Mouse (Mus musculus) megakaryocyte-erythroid progenitor cell, adult 5-6 weeks (primary cell): ENCODE results near the gene Dgat2. TPM values are rescaled to one million over a fixed set of nuclear protein-coding genes. Genes with fewer than 3 reads are reported as not detected.

Experiments used
- ATAC-seq: replicated peaks from 2 replicates; pipeline ENCODE4 v1.8.0; 2016; ENCODE audit warnings: mild to moderate bottlenecking, inconsistent platforms; ENCODE audit not compliant: severe bottlenecking, poor library complexity, low FRiP score, low TSS enrichment
- total RNA-seq, 2 experiments: library from RNA; stranded (forward) in 1 of 2; stranded (reverse) in 1 of 2; fragments of 200-1000, 215-1000 nt in 1 of 2; fragments of >200 nt in 1 of 2; fragmentation: Nextera tagmentation in 1 of 2; gene quantifications; 2 replicates each; pipeline ENCODE4 v1.2.3; 2014 to 2017

Gene Dgat2
- total RNA-seq (2014; fragmentation: Nextera tagmentation) = not detected in 2 replicates
- total RNA-seq (2017) = 0.57 TPM in 1 of 2 replicates, not detected in the other

DNA sequence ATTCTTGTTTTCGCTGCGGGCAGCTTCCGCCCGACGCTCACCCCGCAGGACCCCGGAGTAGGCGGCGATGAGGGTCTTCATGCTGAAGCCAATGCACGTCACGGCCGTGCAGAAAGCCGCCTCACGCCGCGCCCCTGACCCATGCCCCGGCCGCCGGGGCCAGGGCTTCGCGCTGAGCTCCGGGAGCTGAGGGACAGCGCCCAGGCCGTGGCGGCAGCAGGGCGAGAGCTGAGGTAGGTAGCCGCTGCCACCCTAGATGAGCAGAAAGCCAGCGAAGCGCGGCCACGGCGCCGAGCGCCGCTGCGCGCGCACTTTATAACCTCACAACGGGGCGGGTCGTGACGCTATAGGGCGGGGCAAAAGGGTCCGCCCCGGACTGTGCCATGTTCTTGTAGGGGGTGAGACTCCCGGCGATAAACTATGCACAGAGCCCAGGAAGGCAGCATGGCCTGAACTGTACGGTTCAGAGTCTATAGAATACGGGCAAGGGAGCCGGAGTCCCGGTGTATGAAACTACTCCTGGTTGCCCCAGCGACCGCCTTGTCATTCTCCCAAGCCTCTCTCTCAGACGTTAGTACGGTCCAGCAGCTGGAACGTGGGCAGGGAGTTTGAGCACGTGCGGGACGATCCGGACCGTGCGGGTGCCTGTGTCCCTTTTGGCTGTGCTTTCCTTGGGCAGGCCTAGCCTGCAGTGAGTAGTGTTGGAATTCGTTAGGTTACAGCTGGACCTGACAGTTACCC is at the start of gene Dgat2:
Dgat2 (minus strand) TSS at position 288 of the 741 bp plus-strand sequence.
- ATAC-seq = peak; percentile 89

DNA sequence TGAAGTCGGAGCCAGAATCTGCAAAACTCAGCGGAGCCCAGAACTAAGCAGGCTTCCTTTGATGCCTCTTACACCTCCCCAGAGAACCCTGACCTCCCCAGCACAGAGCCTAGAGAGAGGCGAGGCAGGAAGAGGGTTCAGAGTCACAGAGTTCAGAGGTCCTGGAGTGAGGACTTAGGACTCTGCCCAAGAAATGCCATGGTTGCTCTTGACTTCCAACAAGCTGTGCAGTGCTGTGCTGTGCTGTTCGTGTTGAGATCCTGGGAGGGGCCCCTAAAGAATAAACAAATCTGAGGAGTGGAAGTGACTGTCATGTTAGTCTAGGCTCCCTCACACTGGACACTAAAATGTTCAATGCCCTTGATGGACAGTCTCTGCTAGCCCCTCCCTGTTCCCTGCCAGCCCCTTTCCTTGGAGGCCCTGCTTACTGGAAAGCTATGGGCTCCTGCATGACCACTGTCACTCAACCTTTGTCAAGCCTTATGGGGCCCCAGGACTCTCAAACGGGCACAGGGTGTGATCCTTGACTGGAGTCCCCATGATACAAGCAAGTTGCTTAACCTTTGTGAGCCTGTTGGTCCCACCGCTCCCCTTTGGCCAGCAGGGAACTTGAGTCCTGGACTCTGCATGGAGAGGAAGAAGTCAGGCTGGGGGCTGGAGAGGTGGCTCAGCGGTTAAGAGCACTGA is 47.7 kb upstream of the Dgat2 start:
- no peak for ATAC-seq

DNA sequence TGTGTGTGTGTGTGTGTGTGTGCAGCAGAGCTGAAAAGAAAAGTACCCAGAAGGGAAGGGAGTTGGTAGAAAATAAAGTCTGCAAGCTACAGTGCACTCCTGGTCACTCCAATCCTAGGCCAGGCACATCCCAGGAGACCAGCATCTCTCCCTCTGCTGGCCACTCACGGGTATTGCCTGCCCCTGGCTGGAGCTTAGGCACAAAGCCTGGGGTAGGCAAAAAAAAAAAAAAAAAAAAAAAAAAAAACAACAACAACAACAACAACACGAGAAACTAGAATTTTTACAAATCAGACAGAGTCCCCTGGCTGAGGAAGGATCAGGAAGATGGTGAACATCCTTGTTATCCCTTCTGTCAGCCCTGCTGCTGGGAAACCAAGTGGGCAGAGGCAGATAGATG is 46.9 kb upstream of the Dgat2 start:
- ATAC-seq = peak; percentile 78; the same call in 1 of the 2 replicates

- ATAC-seq = no peak
Measured at GRCm38 (mm10) chr7:99228825-99229224, 46.3 kb upstream of the Dgat2 start.

DNA sequence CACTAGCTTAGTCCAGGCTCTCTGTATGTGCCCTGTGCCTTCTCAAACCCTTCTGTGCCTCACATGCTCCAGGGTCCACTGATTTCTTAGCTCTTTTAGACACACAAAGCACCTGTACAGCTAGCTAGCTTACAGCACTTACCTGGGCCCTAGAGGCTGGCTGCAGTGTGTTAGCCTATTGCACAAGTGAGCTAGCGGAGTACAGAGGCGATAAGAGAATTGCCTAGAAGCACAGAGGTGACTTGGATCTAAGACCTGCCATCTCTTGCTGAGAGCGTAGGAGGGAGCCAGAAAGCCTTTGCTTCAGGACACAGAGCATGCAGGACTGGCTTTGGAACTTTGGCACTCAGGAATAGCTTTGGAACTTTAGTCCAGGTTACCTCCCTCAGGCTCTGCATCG is 44.7 kb upstream of the Dgat2 start:
- no peak for ATAC-seq

DNA sequence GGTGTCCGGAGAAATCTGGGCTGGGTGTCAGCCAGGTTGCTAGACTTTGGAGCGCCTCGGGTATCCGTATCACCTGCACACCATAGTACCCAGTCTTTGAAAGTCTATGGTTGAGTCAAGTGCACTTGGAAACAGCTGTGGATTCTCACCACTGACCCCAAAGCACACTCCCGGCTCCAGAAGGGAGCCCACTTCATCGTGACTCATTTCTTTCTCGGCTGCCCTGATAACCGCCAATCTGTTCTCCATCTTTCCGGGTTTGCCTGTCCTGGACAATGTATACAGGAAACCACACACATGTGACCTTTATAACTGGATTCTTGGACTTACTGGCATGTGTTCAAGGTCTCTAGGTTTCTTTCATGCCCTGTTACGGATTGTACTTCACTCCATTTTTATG is 44.1 kb upstream of the Dgat2 start:
- ATAC-seq = no peak

DNA sequence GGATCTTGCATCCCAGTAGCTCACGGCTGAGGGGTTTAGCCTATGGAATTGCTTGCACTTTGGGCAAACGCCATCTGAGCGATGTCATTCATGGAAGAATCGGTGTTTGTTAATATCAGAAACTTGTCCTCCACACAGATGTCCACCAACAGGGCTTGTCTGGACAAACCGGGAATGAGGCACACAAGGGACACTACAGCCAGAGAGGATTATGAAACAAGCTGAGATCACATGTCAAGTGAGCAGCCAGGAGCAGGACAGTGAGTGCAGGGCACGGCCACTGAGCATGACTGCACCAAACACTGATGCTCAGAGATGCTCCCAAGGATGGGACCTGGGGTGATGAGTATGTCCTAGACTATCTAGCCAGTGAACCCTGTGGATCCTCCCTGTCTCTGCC is 42.9 kb upstream of the Dgat2 start:
- no peak for ATAC-seq

DNA sequence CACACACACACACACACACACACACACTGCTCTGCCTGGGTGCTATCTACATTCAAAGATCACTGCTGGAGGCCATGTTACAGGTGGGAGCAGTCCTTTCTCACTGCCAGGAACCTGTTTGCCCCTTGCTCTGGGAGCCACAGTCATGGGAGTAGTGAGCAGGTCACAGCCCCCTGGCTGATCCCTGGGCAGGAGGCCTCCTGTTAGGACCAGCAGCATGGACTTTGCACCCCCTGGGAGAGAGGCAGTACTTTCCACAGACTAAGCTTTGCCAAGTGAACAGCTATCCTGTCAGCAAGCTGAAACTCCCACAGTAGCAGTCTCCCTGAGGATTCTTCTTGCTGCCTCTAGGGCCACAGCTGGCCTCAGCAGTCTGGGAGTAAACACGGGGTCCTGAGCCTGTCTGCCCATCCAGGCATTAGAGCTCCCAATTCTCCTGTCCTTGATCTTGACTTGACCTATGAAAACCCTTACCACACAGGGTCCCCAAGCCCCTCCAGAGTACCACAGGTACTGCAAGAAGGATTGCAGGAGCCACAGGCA is 42.2 kb upstream of the Dgat2 start:
- ATAC-seq = no peak

DNA sequence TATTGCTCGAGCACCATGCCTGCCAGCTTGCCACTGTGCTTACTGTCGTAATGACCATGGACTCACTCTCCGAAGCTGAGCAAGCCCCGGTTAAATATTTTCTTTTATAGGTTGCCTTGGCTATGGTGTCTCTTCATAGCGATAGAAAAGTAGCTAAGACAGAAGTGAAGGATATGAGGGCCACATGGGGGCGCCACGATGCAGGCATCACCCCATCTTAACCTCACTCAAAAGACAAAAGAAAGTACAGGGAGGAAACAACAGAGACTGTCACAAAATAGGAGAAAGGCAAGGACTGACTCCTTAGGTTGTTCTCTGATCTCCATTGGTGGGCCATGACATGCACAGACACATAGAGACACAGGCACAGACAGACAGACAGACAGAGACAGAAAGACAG is 41.7 kb upstream of the Dgat2 start:
- no peak for ATAC-seq

- no peak for ATAC-seq
Measured at GRCm38 (mm10) chr7:99217338-99218074, 35.0 kb upstream of the Dgat2 start.

- no peak for ATAC-seq
Measured at GRCm38 (mm10) chr7:99215347-99215855, 32.9 kb upstream of the Dgat2 start.

DNA sequence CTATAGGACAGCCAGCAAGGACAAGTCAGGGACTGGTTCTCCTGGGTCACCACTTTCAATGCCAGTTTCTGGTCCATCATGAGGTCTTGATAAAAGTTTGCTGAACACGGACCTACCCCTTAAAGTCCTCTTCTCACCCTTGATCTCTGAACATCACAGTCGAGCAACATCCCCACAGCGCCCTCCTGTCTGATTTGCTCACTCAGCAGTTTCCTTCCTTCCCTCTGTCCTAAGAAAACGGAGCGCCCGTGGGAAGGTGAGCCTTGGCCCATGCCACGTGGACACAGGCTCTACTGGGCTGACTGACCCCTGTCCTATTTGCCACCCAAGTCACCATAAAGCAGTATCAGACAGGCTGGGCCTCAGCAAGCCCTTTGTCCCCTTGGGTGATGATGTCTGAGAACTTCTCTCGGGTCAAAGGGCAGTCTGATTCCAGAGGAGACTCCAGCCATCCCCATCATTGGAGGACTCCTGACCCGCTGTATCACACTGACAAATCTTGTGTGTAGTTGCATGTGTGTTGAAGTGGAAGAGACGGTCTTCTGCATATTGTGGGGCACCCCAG is 32.2 kb upstream of the Dgat2 start:
- ATAC-seq = no peak

DNA sequence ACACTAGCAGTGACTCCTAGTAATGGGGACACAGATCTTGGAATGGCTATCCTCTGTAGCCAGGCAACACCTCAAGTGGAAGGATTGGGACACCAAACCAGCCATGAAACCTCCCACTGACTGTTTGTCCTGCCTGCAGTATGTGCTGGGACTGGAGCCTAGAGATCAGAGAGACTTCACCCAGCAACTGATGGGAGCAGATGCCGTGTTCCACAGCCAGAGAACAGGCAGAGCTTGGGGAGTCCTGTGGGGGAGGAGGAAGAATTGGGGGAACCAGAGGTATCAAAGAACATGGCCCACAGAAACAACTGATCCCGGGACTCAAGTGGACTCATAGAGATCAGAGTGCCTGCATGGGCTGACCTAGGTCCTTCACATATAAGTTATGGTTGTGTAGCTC is 31.2 kb upstream of the Dgat2 start:
- no peak for ATAC-seq

GRCm38 (mm10) chr7:99213056-99213455 is 30.5 kb upstream of the Dgat2 start:
- ATAC-seq = no peak

- ATAC-seq = no peak
Measured at GRCm38 (mm10) chr7:99208704-99209103, 26.2 kb upstream of the Dgat2 start.

GRCm38 (mm10) chr7:99206364-99206763 is 23.8 kb upstream of the Dgat2 start:
- ATAC-seq = no peak

- ATAC-seq = no peak
Measured at GRCm38 (mm10) chr7:99202163-99202562, 19.6 kb upstream of the Dgat2 start.

DNA sequence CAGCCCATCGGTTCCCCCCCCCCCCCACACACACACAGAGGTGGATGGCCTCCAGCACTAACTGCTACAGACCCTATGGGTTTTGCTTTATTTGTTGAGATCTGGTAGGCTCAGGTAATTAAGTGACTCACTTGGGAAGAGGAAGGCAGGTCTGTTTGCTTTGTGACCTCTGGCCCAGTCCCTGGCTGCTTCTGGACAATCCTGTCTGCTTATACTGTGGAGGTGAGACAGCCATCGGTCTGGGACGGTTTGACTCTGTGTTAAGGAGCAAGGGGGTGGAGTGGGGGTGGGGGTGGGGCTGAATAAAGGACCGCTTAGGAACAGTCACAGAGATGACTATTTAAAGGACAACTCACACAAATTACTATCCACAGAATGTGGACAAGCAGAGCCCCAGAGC is 17.8 kb upstream of the Dgat2 start:
- no peak for ATAC-seq

DNA sequence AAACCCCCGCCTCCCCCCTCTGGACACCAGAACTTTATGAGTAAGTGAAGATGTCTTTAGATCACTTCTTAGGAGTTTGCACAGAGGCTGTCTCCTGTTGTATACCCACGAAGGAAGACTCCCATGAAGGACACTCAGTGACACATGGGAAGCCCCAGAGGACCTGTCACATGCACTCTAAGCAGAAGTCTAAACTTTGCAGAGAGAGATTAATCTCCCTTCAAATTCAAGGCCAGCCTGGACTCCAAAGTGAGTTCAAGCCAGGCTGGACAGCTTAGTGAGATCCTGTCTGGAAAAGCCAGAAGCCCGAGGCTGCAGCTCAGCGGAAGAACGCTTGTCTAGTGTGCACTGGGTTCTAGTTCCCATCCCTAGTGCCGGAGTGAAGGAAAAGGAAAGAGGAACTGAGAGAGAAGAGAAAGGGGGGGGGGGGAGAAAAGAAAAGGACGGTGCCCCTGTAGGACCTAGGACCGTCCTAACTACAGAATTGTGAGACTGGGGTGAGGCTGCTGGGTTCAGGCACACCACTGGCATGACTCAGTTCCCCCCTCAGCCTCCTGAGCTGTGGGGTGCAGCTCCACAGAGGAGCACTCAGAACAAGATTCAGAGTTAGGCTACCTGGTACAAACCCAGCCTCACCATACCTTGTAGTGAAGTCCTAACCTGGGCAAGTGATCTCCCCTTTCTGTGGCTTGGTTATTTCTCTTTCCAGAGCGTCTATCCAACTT is 17.1 kb upstream of the Dgat2 start:
- no peak for ATAC-seq
